Mouse (Mus musculus): ENCODE results near the gene Bahcc1.

Gene Bahcc1

DNA sequence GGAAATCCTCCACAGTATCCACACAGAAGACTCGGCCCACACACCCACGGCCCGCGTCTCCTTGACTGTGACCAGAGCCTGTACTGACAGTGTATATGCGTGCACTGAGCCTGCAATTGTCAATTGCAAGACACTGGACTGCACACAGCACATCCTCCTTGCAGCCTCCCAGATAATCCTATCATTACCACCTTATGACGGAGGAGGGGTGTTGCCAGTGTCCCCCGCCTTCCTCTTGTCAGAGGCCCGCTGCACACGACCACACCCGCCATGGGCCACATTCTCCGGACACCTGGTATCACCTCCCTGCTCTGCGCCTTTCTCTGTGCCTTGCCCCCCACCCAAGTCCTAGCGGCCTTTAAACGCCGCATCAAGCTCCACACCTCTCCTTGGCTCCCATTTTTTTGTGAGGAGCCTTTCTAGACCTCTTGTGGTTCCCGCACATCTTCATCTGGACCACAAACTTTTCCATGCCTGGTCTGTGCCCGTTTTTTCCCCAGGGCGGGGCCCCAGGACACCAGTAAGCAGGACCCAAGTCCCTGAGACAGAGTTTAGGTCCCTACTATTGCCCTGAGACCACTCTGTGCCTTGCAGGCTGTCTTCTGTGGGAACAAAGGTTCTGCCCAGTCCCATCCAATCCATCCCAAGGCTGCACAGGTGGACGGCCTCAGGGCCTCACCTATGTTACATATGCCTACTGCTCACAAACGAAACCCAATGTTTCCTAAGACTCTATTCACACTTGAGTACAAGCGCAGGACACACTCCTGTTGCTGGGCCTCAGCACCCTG is 71.0 kb downstream of the Bahcc1 start:
- no peak for DNase-seq

- DNase-seq, result no peak
Observed at GRCm38 (mm10) chr11:120304350-120304694, 71.6 kb downstream of the Bahcc1 start.

GRCm38 (mm10) chr11:120304886-120305534 is 72.3 kb downstream of the Bahcc1 start:
- DNase-seq, result peak; percentile 94

DNA sequence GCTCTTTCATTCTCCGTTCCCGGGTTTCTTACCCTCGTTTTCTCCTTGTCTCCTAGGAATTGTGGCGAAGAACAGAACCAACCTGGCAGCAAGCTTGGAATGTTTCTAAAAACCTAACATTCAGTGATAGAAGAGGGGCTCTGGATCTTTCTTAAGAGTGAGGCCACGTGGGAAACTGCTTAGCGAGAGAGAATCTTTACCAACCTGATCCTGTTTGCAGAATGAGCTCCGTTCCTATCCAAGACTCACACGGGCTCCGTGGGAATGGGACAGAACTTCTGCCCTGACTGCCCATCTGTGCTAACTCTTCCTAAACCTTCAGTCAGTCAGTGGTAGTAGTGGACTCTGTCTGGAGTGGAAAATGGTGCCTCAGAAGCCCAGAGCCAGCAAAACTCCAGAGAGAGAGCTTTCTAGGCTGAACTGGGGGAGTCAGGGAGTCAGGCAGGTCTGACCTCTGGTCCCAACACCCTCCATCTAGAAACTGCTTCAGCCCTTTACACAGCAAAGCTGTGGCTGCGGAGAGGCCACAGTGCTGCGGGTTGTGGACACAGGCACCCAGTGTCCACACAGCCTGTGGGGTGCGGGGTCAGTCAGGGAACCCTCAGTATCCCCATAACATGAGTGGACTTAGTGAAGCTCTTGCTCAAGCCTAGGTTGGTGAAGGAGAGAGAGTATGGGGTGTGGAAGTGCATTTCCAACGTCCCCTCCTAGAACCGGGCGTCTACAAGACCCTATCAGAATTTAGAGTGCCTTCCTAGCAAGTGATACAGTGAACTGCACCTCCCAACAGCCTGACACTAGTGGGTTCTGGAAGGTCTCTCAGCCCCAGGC is 73.0 kb downstream of the Bahcc1 start:
- DNase-seq, result no peak

DNA sequence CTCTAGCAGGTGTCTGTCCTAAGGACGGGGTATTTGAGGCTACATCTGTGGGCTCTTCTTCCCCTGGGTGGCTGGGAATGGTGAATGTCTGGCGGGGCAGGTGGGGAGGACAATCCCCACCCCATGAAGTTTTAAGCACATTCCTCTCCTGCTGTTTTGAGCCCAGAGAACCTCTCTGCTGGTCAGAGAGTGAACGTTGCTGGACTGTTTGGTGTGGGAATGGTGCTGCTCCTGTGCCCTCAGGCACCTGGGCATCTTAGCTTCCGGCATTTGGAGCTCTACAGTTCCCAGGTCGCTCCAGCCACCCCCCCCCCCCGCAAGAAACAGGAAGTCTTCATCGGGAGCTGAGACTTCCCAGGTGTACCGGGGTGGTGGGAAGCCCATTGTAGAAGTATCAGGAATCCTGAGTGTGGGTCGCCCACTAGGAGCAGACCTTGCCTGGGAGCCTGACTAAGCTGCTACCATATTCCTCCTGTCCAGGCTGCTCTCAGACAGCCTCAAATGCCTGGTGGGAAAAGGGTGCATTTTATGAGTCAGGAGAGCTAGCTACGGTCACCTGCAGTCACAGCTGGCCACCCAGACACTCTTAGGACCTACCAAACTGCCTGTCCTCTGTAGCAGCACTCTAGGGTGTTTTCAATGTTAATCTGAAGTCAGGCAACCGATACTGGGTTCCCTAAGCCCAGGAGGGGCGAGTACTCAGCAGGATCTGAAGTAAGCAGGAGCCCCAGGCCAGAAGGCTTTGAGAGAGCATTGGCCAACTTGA is 73.8 kb downstream of the Bahcc1 start:
- DNase-seq, result no peak

DNA sequence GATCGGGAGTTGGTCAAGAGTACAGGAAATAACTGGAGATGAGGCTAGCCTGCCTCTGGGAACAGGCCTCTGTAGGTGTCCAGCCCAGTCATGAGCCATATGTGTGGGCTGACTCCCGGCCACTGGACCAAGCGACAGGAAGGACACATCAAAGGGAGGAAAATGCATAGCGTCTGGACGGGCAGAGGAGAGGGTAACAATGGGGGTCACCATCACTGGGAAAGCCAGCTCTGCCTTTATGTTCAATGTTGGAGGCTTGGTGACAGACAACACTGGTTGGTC is 74.3 kb downstream of the Bahcc1 start:
- DNase-seq, result no peak

- DNase-seq, result peak; percentile 92
Observed at GRCm38 (mm10) chr11:120307566-120308430, 75.1 kb downstream of the Bahcc1 start.

- DNase-seq, result no peak
Observed at GRCm38 (mm10) chr11:120308441-120309320, 75.9 kb downstream of the Bahcc1 start.

- DNase-seq, result peak; percentile 90
Observed at GRCm38 (mm10) chr11:120310813-120311312, 78.1 kb downstream of the Bahcc1 start.

GRCm38 (mm10) chr11:120311561-120311960 is 78.8 kb downstream of the Bahcc1 start:
- DNase-seq, result no peak

GRCm38 (mm10) chr11:120312069-120312468 is 79.3 kb downstream of the Bahcc1 start:
- DNase-seq, result no peak

DNA sequence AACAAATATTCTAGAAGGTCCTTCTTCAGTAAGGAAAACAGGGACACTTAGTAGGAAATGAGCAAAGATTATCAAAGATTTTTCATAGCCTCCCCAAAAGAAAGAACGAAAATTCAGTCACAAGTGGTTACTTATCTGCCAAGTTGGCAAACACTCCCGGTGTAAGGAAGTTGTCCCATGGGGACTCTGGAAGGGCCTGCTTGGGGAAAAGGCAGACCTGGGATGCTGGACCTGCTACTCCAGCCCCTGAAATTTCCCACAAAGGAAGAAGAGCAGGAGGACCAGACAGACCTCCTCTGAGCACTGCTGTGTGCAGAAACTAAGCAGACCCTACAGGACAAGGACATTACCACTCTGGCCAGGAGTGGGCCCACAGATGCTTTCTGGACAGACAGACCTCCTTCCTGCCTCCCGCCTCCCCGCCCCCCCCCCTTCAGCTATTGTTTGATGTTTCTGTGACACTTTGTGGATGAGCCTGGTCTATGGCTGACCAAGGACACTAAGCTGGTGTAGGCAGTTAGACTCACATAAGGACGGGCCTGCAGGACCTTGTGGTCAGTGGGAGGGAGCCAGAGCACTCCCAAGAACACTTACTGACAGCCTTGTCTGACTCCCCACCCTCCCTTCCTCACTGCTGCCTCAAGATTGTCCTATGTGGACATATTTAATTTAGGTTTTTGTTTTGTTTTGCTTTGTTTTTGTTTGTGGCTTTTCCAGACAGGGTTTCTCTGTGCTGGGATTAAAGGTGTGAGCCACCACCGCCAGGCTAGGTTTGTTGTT is 81.3 kb downstream of the Bahcc1 start:
- DNase-seq, result no peak

- DNase-seq, result no peak
Observed at GRCm38 (mm10) chr11:120314721-120315415, 82.1 kb downstream of the Bahcc1 start.

GRCm38 (mm10) chr11:120315416-120315761 is 82.6 kb downstream of the Bahcc1 start:
- DNase-seq, result no peak

DNA sequence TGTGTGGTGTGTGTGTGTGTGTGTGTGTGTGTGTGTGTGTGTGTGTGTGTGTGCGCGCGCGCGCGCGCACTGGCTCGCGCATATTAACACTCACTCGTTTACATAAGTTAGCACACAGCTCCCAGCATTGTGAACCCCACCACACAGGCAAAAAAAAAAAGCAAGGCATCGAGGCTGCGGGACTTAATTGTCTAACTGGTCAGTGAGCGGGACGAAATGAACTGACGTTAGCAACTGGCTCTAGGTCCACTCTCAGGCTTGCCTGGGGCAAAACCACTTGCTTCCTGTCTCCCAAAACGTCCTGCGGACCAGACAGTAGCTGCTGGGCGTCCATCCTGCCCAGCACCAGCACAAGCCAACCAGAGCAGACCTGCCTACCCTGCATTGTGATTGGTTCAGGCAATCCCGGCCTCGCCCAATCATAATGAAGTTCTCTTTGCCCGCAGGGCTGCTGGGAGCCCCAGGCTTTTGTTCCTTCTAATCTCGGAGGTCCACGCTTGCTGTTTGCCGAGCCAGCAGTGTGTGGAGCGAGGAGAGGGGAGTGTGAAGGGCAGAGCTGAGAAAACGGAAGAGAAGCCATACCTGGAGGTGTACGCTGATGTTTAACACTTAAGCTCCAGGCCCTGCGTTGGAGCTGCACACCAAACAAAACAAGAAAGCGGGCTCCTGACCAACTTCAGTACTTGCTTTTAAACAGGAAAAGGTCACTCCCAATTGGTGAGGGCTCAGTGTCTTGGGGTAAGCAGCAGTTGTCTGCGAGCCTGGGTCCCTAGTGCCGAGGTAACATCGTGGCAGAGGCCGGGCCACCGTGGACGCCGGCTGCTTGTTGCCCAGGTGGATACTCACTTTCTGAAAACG is 83.3 kb downstream of the Bahcc1 start:
- peak; percentile 89 for DNase-seq

- DNase-seq, result peak; percentile 59
Observed at GRCm38 (mm10) chr11:120316690-120317254, 84.0 kb downstream of the Bahcc1 start.

- no peak for DNase-seq
Observed at GRCm38 (mm10) chr11:120317456-120317855, 84.7 kb downstream of the Bahcc1 start.

DNA sequence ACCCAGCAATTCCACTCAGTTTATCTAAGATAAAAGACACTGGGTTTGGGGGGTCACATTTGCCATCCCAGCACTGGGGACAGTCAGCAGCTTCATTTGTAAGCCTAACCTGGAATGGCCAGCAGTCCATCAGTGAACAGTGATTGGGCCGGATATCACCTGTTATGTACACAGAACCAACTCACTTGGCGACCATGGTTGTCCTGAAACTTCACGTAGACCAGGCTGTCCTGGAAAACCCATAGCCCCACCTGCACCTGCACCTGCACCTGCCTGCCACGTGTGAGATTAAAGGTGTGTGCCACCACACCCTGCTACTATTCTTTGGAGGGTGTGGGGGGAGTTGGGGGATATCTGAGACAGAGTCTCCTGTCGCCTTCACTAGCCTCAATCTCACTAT is 86.6 kb downstream of the Bahcc1 start:
- no peak for DNase-seq
